Mouse (Mus musculus) megakaryocyte, embryonic 14.5 days (primary cell): ENCODE measurements around the gene Prnd.

Experiments
- FLI1 ChIP-seq: IDR thresholded peaks from 2 replicates; pipeline ENCODE4 v1.6.1; 2012; ENCODE audit warnings: low read length, inconsistent platforms, mixed read lengths
- GATA1 ChIP-seq: IDR thresholded peaks from 3 replicates; pipeline ENCODE4 v1.6.1; 2012; ENCODE audit warnings: mixed read lengths, low read length, inconsistent platforms, borderline replicate concordance

GRCm38 (mm10) chr2:131910847-131911246 lies 39.8 kb upstream of the Prnd start:
- TF ChIP-seq FLI1 = no peak
- TF ChIP-seq GATA1 = no peak
